Mouse (Mus musculus) kidney, adult 11 months (tissue): ENCODE data around the gene Gm10964.

Experiments
- DNase-seq: peaks from one replicate; pipeline ENCODE4 v3.0.0; 2022

The Gm10964 gene

GRCm38 (mm10) chr3:103734696-103735519 is 4.3 kb upstream of the Gm10964 start:
- DNase-seq = no peak

- no peak for DNase-seq
These were observed 3.2 kb upstream of the Gm10964 start for GRCm38 (mm10) chr3:103735776-103736600.

GRCm38 (mm10) chr3:103737061-103737754 is 2.0 kb upstream of the Gm10964 start:
- DNase-seq = no peak

- peak; percentile 62 for DNase-seq
These were observed 1.2 kb upstream of the Gm10964 start, which contains the start of gene Olfml3 for GRCm38 (mm10) chr3:103737778-103738571. TSS of gene Olfml3 (minus strand) at chr3:103738001.

GRCm38 (mm10) chr3:103740342-103740741 is 1.2 kb downstream of the Gm10964 start:
- DNase-seq = no peak

GRCm38 (mm10) chr3:103743208-103743607 is 4.0 kb downstream of the Gm10964 start:
- DNase-seq = no peak

- no peak for DNase-seq
These were observed 6.0 kb downstream of the Gm10964 start for GRCm38 (mm10) chr3:103745001-103745770.

GRCm38 (mm10) chr3:103746711-103747110 is 7.5 kb downstream of the Gm10964 start:
- no peak for DNase-seq

- DNase-seq = no peak
These were observed 12.4 kb downstream of the Gm10964 start for GRCm38 (mm10) chr3:103751558-103751957.

- no peak for DNase-seq
These were observed 16.2 kb downstream of the Gm10964 start for GRCm38 (mm10) chr3:103755351-103755750.

- no peak for DNase-seq
These were observed 17.8 kb downstream of the Gm10964 start for GRCm38 (mm10) chr3:103756920-103757319.

GRCm38 (mm10) chr3:103758456-103758855 is 19.3 kb downstream of the Gm10964 start:
- no peak for DNase-seq

- no peak for DNase-seq
These were observed 20.2 kb downstream of the Gm10964 start for GRCm38 (mm10) chr3:103759261-103759970.

- DNase-seq = no peak
These were observed 27.6 kb downstream of the Gm10964 start for GRCm38 (mm10) chr3:103766789-103767188.

GRCm38 (mm10) chr3:103771531-103772130 is 32.5 kb downstream of the Gm10964 start:
- DNase-seq = peak; percentile 82

- DNase-seq = peak; percentile 65
These were observed 33.7 kb downstream of the Gm10964 start for GRCm38 (mm10) chr3:103772846-103773245.

- no peak for DNase-seq
These were observed 34.3 kb downstream of the Gm10964 start for GRCm38 (mm10) chr3:103773508-103773907.

GRCm38 (mm10) chr3:103774009-103774408 is 34.8 kb downstream of the Gm10964 start:
- no peak for DNase-seq

GRCm38 (mm10) chr3:103777940-103778339 is 38.8 kb downstream of the Gm10964 start:
- DNase-seq = no peak

- no peak for DNase-seq
These were observed 39.5 kb downstream of the Gm10964 start for GRCm38 (mm10) chr3:103778660-103779059.
